Mouse (Mus musculus): ENCODE results near the gene Copb1. TPM values are rescaled to one million over a fixed set of nuclear protein-coding genes. Genes with fewer than 3 reads are reported as not detected.
A peak's percentile ranks its signal among the peaks of the same experiment; 100 is the strongest.

Copb1 gene
- total RNA-seq (2021) = 10 to 100 TPM; 53.4 to 53.6 TPM
- long read RNA-seq, experiment 1, transcript Copb1-201 (22 exons, 3,346 nt) = major isoform, 62 of 72 reads
- long read RNA-seq, experiment 1, partial matches to known transcripts = 6 of 72 reads
- long read RNA-seq, experiment 1, other reads (novel, unspliced or antisense) = 4 of 72 reads
- long read RNA-seq, experiment 2, transcript Copb1-201 (22 exons, 3,346 nt) = major isoform, 64 of 69 reads
- long read RNA-seq, experiment 2, partial matches to known transcripts = 4 of 69 reads
- long read RNA-seq, experiment 2, other reads (novel, unspliced or antisense) = 1 of 69 reads

- intact Hi-C loops (cut with DNase I) = no loop called here
- peak; percentile 90 to 93 for DNase-seq
These were observed at the start of gene Copb1 for GRCm38 (mm10) chr7:114253885-114254833. TSS of gene Copb1 (minus strand) at chr7:114254711.

GRCm38 (mm10) chr7:114301293-114301782, 46.8 kb upstream of the Copb1 start:
- DNase-seq = peak in 1 of 2 experiments; percentile 8
- intact Hi-C loops (cut with DNase I) = no loop called here

DNA sequence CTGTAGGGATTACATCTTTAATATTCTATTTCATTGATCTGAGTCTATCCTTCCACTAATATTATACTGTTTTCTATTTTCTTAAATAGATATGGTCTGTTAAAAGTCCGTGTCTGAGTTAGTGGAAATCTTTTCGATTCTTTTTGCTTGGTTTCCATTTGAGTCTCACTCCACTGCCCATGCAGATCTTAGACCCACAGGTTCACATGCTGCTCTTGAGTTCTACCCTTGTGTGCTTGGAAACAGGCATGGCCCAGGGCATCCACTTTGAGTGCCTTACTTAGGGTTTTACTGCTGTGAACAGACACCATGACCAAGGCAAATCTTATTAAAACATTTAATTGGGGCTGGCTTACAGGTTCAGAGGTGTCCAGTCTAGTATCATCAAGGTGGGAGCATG, 46.3 kb upstream of the Copb1 start:
- DNase-seq = no peak
- intact Hi-C loops (cut with DNase I) = no loop called here

GRCm38 (mm10) chr7:114299247-114299646, 44.7 kb upstream of the Copb1 start:
- DNase-seq = no peak
- intact Hi-C loops (cut with DNase I) = no loop called here

DNA sequence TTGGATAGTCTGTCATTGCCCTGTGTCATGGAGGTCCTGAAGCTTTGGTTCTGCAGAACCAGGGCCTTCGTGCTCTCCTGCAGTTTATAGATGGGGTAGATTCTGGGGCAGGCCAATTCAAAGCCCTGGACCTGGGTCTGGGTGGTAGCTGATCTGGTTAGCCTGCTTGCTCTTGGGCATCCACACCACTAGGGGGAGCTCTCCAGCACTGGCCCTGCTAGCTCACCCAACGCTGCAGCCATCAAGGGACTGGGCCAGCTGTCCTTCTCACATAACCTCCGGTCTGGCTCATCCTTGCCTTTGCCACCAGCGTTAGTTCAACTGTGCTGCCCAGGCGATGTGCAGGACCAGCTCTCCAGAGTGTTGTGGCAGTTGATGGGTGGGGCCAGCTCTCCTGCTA, 40.2 kb upstream of the Copb1 start:
- intact Hi-C loops (cut with DNase I) = loop anchor here (5.0 kb wide), 1 partner anchor 123 kb away; the partner anchor contains the start of gene Pde3b
- no peak for DNase-seq

DNA sequence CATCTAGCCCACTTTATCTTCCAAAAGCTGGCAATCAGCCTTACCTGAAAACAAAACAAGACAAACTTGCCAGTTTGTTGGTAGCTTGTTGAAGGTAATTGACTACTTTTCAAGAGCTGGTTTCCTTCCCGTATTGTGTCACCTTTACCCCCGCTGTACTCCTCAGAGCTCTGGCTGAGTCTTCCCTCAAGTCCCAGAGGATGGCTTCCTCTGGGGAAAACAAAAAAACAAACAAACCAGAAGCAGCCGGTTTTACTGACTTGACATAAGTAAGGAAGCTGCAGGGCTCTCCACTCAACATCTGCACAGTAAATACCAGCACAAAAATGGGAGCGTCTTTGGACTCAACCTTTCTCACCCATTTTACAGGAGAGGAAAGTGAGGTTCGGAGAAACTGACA, 39.4 kb upstream of the Copb1 start:
- intact Hi-C loops (cut with DNase I) = loop anchor here (5.0 kb wide), 1 partner anchor 123 kb away; the partner anchor contains the start of gene Pde3b

DNA sequence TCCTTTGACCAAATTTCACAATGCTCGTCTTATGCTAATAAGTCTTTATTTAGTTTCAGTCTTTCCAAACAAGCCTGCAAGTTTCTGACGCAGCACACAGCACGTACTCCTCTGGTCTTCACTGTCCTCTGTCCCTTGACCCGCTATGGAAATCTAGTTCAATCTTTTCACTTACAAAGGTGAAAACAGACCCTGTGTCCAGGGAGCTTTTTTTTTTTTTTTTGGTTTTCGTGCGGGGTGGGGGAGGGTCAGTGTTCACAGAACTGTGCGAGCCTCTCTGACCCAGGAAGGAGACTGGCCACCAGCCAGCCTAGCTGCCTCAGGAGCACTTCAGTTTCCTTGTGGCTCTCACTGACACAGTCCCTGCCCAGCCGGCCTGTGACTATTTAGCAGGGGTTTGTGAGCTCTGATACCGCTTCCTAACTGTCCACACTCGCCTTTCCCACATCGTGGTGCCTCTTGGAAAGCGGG, 38.0 kb upstream of the Copb1 start:
- intact Hi-C loops (cut with DNase I) = loop anchor here (5.0 kb wide), 1 partner anchor 125 kb away; the partner anchor contains the start of gene Pde3b
- DNase-seq = peak; percentile 81 to 82

More for the DNA sequence above, 39.4 kb upstream of the Copb1 start:
- DNase-seq = no peak

- peak; percentile 15 to 30 for DNase-seq
- intact Hi-C loops (cut with DNase I) = loop anchor here (5.0 kb wide), 1 partner anchor 126 kb away; the partner anchor contains the start of gene Pde3b
These were observed 37.2 kb upstream of the Copb1 start for GRCm38 (mm10) chr7:114291461-114292335.

DNA sequence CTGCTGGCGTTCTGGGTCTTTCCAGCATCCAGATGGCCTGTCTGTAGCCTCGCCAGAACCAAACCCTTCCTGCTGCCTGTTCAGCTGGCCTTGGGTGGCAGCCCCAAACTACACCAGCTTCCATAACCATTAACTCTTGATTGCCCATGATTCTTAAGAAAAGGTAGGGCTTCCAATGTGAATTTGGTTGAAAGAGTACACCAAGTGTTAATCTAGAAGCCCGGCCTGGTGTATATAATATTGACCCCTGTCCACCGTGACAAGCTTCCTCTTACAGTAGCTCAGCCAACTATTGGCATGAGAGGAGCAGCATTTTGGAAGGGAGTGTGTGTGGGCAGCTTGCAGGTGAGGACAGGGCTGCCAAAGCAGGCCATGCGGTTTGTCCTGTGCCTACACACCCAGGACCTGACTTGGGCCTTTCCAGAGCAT, 35.6 kb upstream of the Copb1 start:
- DNase-seq = no peak
- intact Hi-C loops (cut with DNase I) = loop anchor here (5.0 kb wide), 1 partner anchor 127 kb away; the partner anchor contains the start of gene Pde3b

GRCm38 (mm10) chr7:114284296-114284910, 29.9 kb upstream of the Copb1 start:
- intact Hi-C loops (cut with DNase I) = loop anchor here (10.0 kb wide), 2 partner anchors 60 to 280 kb away; partner anchors contain the start of gene Cyp2r1
- no peak for DNase-seq

- intact Hi-C loops (cut with DNase I) = loop anchor here (10.0 kb wide), 2 partner anchors 58 to 282 kb away; partner anchors contain the start of gene Cyp2r1
- no peak for DNase-seq
These were observed 28.5 kb upstream of the Copb1 start for GRCm38 (mm10) chr7:114283006-114283405.

- peak in 1 of 2 experiments; percentile 46 for DNase-seq
- intact Hi-C loops (cut with DNase I) = loop anchor here (10.0 kb wide), 2 partner anchors 57 to 283 kb away; partner anchors contain the start of gene Cyp2r1
These were observed 27.2 kb upstream of the Copb1 start for GRCm38 (mm10) chr7:114281671-114282070.

GRCm38 (mm10) chr7:114276005-114276752, 21.7 kb upstream of the Copb1 start, which contains the start of gene Psma1:
TSS of gene Psma1 (minus strand) at chr7:114276118.
- DNase-seq = peak; percentile 97 to 98
- intact Hi-C loops (cut with DNase I) = loop anchor here (5.0 to 10.0 kb wide), 3 partner anchors 141 to 539 kb away; partner anchors contain the start of gene Pde3b

DNA sequence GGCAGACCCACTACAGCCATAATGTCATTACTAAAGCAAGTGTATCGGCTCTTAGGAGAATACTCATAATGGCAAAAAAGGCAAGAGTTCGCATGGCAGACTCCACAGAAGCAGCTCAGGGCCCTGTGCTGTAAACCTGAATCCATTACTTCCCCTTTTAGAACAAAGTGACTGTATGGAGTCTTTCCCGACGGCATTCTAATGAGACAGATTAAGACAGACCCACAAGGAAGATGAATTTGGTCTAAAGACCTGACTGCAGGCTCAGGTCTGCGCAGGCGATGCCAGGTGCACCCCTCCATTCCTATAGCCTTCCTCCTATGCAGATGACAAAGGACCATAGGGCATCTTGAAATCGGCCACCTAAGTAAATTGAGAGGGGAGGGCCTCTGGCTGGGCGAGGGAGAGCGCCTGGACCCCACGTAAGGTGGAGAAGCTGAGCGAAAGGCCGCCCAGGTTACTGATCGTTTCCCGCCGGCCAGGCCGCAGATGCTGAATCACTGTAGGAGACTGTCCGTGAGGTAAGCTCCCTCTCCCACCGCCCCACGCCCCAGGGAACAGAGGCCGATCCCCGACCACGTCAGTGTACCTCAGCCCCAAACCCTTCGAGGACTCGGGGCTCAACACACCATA, 21.0 kb upstream of the Copb1 start:
- no peak for DNase-seq
- intact Hi-C loops (cut with DNase I) = loop anchor here (5.0 to 10.0 kb wide), 3 partner anchors 142 to 539 kb away; partner anchors contain the start of gene Pde3b

DNA sequence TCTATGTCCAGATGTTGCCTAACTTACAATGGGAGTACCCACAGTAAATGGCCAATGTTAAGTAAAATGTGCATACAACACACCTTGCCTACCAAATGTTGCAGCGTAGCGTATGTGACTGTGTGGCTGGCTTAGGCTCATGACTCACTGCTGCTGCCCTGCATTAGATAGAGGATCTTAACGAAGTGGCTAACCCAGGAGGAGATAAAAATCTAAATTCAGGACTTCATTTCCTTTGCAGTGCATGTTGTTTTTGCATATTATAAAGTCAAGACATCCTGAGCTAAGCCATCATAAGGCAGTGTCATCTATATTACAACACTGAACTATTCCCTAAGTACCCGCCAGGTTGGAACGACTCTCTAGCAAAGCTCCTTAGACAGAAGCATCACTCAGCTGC, 13.9 kb upstream of the Copb1 start:
- intact Hi-C loops (cut with DNase I) = no loop called here
- no peak for DNase-seq

GRCm38 (mm10) chr7:114251684-114252083, 2.8 kb downstream of the Copb1 start:
- no peak for DNase-seq
- intact Hi-C loops (cut with DNase I) = no loop called here

GRCm38 (mm10) chr7:114233980-114234379, 20.5 kb downstream of the Copb1 start:
- intact Hi-C loops (cut with DNase I) = no loop called here
- DNase-seq = no peak
